Mouse (Mus musculus): ENCODE data around the gene Sucla2.
A peak's percentile ranks its signal among the peaks of the same experiment; 100 is the strongest.
"Not testable (repeated sequence)": the region's sequence is repeated elsewhere in the genome, so short reads cannot be mapped to it uniquely, and the experiment has no call there.

Sucla2 gene

GRCm38 (mm10) chr14:73509765-73510423, 15.2 kb upstream of the Sucla2 start, which contains the start of gene Med4:
TSS of gene Med4 (plus strand) at chr14:73510025.
- peak; percentile 96 for DNase-seq (ENCODE audit: low read depth, low spot score)

GRCm38 (mm10) chr14:73524136-73524535, 983 bp upstream of the Sucla2 start:
- DNase-seq (ENCODE audit: low read depth, low spot score) = no peak

DNA sequence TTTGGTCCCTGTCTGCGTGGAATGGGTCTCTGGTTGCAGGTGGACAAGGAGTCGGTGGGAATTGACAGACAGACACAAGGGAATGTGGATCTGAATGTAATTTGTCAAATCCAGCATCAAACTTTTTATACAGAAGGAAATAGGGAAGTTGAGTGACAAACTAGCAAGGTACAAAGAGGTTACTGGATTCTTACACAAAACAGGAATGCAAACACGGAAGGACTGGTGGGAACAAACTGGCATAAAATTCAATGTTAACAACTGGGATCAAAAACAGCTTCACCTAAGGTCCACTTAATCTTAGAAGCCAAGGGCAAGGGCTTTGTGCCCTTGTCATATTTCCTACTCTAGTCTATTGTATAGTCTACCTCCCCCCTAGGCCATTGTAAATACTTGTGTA, 3.5 kb downstream of the Sucla2 start:
- not testable (repeated sequence) for DNase-seq (ENCODE audit: low read depth, low spot score)

DNA sequence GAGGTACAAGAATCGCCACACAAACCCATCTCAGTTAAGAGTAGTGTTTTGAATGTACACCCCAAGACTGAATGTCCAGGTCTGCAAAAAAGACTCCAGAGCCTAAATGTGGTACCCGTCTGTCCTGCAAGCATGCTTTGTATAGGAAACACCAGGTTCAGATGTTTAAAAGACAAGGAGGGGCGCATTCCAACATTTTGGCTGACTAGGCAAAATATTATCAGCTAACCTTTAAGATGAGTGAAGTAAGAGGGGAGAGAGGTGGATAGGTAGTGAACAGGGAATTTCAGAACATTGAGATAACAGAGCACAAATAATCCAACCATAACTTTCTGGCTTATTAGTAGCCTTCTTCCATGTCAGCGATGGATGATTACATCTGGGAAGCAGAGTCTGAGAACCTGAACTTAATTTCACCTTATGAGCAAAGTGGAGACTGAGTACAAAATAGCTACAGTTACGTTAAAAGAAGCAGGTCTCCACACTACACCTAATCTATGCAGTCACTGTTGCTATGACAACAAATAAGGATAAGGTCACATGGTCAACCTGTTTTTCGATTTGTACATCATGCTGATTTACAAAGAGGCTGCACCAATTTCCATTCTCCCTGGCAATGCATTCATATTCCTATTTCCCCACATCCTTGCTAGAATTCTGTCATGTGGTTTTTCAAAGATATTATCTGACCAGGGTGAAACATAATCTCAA, 8.8 kb downstream of the Sucla2 start:
- DNase-seq (ENCODE audit: low read depth, low spot score) = no peak

- DNase-seq (ENCODE audit: low read depth, low spot score) = no peak
These were observed 10.5 kb downstream of the Sucla2 start for GRCm38 (mm10) chr14:73535641-73536040.

- no peak for DNase-seq (ENCODE audit: low read depth, low spot score)
These were observed 18.7 kb downstream of the Sucla2 start for GRCm38 (mm10) chr14:73543781-73544180.

DNA sequence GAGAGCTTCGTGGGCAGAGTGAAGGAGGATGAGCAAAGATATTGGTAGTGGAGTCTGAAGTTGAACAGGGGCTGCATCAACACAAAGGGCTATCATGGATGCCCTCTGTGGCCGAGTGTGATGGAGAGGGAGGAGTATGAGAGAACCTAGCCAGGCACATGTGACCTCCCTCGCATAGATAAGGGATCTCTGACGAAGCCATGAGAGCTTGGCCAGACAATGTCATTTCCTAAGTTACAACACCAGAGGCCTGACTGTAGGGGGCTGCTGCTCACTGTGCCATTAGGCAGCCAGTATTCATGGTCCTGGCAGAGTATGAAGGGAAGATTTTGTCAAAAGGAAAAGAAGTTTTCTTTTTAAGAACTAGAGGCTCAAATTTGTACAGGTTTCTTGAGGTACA, 21.9 kb downstream of the Sucla2 start:
- no peak for DNase-seq (ENCODE audit: low read depth, low spot score)

DNA sequence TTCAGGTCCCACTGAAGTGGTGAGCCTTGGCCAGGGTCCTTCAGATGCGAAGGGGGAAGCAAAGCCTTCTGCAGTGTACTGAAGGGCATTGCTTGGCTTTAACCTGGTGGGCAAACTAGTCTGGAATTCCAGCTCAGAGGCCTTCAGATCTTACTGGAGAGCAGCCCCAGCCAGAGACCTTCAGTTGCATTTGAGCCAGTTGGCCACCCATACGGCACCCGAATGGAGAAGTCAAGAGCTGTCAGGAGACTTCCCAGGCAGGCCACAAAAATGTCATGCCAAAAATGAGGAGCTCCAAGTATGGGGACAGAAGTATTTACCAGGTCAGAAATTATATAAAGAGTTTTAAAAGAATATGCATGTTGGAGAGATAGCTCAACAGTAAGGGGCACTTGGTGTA, 22.9 kb downstream of the Sucla2 start, which contains the start of gene Nudt15:
TSS of gene Nudt15 (minus strand) at position 192 of the 400 bp plus-strand sequence.
- no peak for DNase-seq (ENCODE audit: low read depth, low spot score)

- no peak for DNase-seq (ENCODE audit: low read depth, low spot score)
These were observed 25.2 kb downstream of the Sucla2 start for GRCm38 (mm10) chr14:73550291-73550690.

DNA sequence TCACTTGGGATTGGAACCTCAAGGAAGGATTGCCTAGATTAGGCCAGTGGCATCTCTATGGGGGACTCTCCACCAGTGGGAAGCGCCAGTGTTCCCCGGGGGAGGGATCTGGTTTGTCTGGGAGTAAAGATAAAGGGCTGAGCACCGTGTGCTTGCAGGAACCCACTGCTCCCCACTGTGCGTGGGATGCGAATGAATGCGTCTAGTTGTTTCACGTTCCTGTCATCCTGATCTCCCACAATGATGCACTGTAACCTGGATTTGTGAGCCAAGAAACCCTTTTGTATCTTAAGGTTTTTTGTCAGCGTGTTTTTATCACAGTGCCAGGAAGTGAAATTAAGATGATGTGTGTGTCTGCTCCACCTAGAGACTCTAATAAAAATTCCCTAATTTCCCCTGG, 25.6 kb downstream of the Sucla2 start:
- no peak for DNase-seq (ENCODE audit: low read depth, low spot score)

- DNase-seq (ENCODE audit: low read depth, low spot score) = no peak
These were observed 26.0 kb downstream of the Sucla2 start for GRCm38 (mm10) chr14:73551164-73551563.

DNA sequence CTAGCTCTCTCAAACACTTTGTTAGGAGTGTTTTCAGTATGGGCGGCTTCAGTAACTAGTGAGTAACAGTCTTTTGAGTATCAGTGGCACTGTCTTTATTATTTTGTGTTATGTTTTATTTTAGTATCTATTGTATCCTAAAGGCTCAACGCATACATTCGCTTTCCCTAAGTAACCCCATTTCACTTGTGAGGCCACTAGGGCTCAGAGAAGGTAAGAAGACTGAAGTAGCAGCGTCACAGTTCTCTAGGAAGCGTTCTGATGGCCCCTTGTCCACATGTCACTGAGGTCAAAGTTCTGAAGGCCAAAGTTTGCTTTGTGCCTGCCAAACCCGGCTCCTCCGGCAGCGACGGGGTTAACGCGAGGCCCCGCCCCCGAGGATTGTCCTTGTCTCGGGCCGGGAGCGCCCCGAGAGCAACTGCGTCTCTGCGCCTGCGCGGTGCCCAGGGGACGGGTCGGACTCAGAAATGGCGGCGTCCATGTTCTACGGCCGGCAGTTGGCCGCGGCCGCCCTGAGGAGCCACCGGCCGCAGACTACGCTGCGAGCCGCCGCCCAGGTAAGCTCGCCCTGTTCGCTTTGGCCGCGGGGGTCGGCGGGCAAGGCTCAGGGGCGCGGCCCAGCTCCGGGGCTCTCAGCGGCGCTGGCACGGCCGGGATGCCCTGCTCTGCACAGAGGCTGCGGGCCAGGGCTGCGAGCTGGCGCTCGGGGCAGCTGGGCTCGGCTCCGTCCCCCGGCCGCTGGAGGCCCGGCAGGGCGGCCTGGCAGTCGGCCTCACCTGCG, 27.4 kb downstream of the Sucla2 start:
- peak; percentile 93 for DNase-seq (ENCODE audit: low read depth, low spot score)

- DNase-seq (ENCODE audit: low read depth, low spot score) = peak; percentile 10
These were observed 28.1 kb downstream of the Sucla2 start for GRCm38 (mm10) chr14:73553122-73553696.

DNA sequence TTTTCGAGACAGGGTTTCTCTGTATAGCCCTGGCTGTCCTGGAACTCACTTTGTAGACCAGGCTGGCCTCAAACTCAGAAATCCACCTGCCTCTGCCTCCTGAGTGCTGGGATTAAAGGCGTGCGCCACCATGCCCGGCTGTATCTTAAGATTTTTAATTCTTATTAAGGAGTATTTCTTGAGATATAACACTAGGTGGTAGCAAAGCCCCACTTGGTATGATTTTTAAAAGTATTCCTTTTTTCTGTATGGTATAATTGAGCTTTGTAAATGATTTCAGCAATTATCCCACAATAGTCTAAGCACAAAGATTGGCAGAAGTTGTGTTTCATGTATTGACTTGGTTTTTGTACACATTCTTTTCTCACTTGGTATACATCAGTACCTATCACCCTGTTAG, 44.7 kb downstream of the Sucla2 start:
- not testable (repeated sequence) for DNase-seq (ENCODE audit: low read depth, low spot score)

GRCm38 (mm10) chr14:73571143-73571542, 46.0 kb downstream of the Sucla2 start:
- no peak for DNase-seq (ENCODE audit: low read depth, low spot score)

DNA sequence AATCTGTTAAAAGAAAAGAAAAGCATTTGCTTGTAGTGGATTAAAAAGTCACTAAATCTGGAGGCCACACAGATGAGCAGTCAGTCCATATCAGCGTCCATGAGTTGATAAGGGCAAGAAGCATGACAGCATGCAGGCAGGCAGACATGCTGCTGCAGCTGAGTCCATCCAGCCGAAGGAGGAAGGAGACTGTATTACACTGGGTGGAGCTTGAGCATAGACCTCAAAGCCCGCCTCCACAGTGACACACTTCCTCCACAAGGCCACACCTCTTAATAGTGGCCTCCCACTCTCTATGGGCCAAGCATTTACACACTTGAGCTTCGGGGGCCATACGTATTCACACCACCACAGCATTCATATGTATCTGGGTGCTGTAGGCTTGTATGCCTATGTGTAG, 48.9 kb downstream of the Sucla2 start:
- peak; percentile 84 for DNase-seq (ENCODE audit: low read depth, low spot score)

GRCm38 (mm10) chr14:73576336-73576735, 51.2 kb downstream of the Sucla2 start:
- peak; percentile 67 for DNase-seq (ENCODE audit: low read depth, low spot score)

DNA sequence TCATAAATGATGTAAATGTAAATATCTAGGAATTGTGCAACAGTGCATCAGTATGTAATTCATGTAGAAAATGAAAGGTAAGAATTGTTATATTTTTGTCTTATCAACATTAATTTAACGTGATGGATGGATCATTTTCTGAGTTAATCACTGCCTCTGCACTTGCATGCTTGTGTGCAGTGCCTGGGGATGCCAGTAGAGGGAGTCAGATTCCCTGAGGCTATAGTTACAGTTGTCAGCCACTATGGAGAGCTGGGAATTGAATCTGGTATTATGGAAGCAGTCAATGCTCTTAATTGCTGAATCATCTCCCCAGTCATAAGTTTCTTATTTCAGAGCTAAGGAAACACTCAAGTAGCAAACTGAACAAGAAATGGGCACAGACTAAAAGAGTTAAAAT, 63.0 kb downstream of the Sucla2 start:
- peak; percentile 68 for DNase-seq (ENCODE audit: low read depth, low spot score)

GRCm38 (mm10) chr14:73592166-73592565, 67.0 kb downstream of the Sucla2 start:
- DNase-seq (ENCODE audit: low read depth, low spot score) = peak; percentile 56

DNA sequence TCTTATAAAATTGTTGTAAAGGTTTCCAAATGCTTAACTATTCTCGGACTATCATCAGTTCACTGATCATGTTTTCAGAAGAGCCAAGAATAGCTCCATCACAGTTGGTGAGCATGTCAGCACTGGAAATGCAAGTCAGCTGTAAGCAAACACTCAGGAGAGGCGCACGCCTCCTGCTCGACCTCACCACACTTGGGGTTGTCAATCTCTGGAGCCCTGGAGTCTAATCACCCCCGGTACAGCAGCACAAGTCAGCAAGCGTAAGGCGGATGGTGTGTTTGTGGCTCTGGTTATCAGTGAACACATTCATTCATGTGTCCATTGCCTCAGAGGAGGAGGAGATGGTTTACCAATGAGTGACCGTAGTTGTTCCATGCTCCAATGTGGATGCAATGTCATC, 74.6 kb downstream of the Sucla2 start:
- DNase-seq (ENCODE audit: low read depth, low spot score) = no peak

- DNase-seq (ENCODE audit: low read depth, low spot score) = no peak
These were observed 82.6 kb downstream of the Sucla2 start for GRCm38 (mm10) chr14:73607732-73608131.

Data from R1 (cell line).